Mouse (Mus musculus) liver, postnatal 0 days (tissue): ENCODE results near the gene Golga3. TPM values are rescaled to one million over a fixed set of nuclear protein-coding genes. Genes with fewer than 3 reads are reported as not detected.
A peak's percentile ranks its signal among the peaks of the same experiment; 100 is the strongest.

ENCODE experiments used
- ATAC-seq: fragments of 200-750 bp; cut with Nextera tagmentation; 2 replicates; pipeline ENCODE4 v1.8.0; 2017; ENCODE audit warnings: mild to moderate bottlenecking, moderate library complexity
- DNase-seq: peaks from one replicate; pipeline ENCODE4 v3.0.0-alpha.2; 2016
- H3K27ac ChIP-seq: fragments of 300-500 bp; sonication (generic); 2 replicates; pipeline ENCODE4 v1.5.1; 2014; ENCODE audit warnings: antibody characterized with exemption, moderate library complexity, mild to moderate bottlenecking, low read depth
- H3K27me3 ChIP-seq: fragments of 300-500 bp; sonication (generic); 2 replicates; pipeline ENCODE4 v1.6.1; 2014; ENCODE audit warnings: low read length, control low read depth, mixed read lengths; ENCODE audit not compliant: insufficient read depth
- H3K36me3 ChIP-seq: fragments of 300-500 bp; sonication (generic); replicated peaks from 2 replicates; pipeline ENCODE4 v1.6.1; 2014; ENCODE audit warnings: mild to moderate bottlenecking, control low read depth, low read length, moderate library complexity, mixed read lengths; ENCODE audit not compliant: insufficient read depth
- H3K4me1 ChIP-seq: fragments of 300-500 bp; sonication (generic); 2 replicates; pipeline ENCODE4 v1.6.1; 2014; ENCODE audit warnings: antibody characterized with exemption, mild to moderate bottlenecking, control low read depth; ENCODE audit not compliant: insufficient read depth
- H3K4me2 ChIP-seq: fragments of 300-500 bp; sonication (generic); 2 replicates; pipeline ENCODE4 v1.6.1; 2014; ENCODE audit warnings: low read depth, mild to moderate bottlenecking, low read length, moderate library complexity, mixed read lengths
- H3K4me3 ChIP-seq: fragments of 300-500 bp; sonication (generic); 2 replicates; pipeline ENCODE4 v1.5.1; 2014; ENCODE audit warnings: low read depth, low read length
- H3K9ac ChIP-seq: fragments of 300-500 bp; sonication (generic); replicated peaks from 2 replicates; pipeline ENCODE4 v1.6.1; 2014; ENCODE audit warnings: mild to moderate bottlenecking, moderate library complexity
- H3K9me3 ChIP-seq: fragments of 300-500 bp; sonication (generic); 2 replicates; pipeline ENCODE4 v1.6.1; 2016; ENCODE audit warnings: mild to moderate bottlenecking, control low read depth, low read length, mixed read lengths
- CTCF ChIP-seq: sonication (generic); IDR thresholded peaks from 2 replicates; pipeline ENCODE4 v1.5.1; 2016; ENCODE audit warnings: antibody characterized with exemption, low read depth
- EP300 ChIP-seq: IDR thresholded peaks from 2 replicates; pipeline ENCODE4 v1.6.1; 2016; ENCODE audit warnings: antibody characterized with exemption, low read depth, mild to moderate bottlenecking
- WGBS: fragments of 180-500 bp; shearing (Covaris S2); extraction: QIAGEN DNeasy Blood & Tissue Kit; methylation state at CpG from one replicate; pipeline ENCODE4 v1.1.7; 2014; ENCODE audit not compliant: insufficient replicate concordance; 5-methylcytosine and 5-hydroxymethylcytosine counted together
- polyA plus RNA-seq: library from polyadenylated mRNA; unstranded; fragments of >200 nt; fragmentation: Nextera tagmentation; extraction: Ambion mirVana; gene quantifications from 2 replicates; pipeline ENCODE4 v1.2.1, GENCODE M21; 2015

Golga3 gene
- polyA plus RNA-seq, 1 experiment from 2014 or later = 4.1 TPM

DNA sequence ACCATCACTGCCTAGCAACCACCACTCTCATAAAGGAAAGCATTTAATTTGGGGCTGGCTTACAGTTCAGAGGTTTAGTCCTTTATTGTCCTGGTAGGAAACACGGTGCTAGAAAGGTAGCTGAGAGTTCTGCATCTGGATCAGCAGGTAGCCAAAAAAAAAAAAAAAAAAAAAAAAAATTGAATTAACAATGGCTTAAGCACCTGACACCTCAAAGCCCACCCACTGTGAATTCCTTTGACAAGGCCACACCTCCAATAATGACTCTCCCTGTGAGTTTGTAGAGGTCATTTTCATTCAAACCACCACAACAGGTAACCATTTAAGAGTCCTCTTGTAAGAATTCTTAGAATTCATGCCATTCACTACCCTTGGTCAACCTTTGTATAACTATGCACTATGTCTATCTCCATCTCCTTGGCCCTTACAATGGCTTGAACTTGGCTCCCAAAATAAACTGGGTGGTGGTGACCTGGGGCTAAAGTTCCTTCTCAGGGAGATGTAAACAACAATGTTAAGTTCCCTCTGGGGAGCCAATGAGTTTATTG, 50.9 kb downstream of the Golga3 start:
- Histone ChIP-seq H3K4me2 (no peak overlapping the region), H3K9me3 (no peaks in the 10 kb centered on the region), H3K4me1 (peaks cover 9% of the 10 kb centered on the region), H3K27me3 (no peaks in the 10 kb centered on the region), H3K36me3 (peaks cover 21% of the 10 kb centered on the region), H3K4me3 (no peak overlapping the region), H3K9ac (no peak overlapping the region), H3K27ac (no peak overlapping the region)
- DNase-seq (no peak), ATAC-seq (no peak)
- no peak for TF ChIP-seq EP300
- TF ChIP-seq CTCF = no peak
- WGBS = 56% methylated on average over 1 of the region's 1 CpGs

DNA sequence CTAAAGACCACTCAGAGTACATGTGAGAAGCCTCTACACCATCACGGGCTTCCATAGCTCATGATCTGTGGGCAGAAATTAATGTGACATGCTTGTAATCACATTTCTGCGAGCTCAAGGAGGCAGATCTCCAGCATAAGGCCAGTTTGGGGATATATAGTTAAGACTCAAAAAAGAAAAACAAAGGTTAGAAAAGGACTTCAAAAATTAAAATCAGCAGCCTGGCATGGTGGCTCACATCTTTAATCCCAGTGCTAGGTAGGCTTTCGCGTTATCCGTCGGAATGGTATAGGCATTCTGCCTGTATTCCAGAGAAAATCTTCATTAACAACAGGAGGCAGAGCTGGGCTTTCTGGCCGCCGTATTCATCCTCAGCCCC, 53.9 kb downstream of the Golga3 start:
- Histone ChIP-seq H3K27me3 (no peaks in the 10 kb centered on the region), H3K4me1 (peaks cover 11% of the 10 kb centered on the region), H3K4me2 (peak overlapping the region; percentile 81), H3K9ac (peak overlapping the region; percentile 99), H3K36me3 (peaks cover 17% of the 10 kb centered on the region), H3K27ac (peak overlapping the region; percentile 97), H3K9me3 (no peaks in the 10 kb centered on the region), H3K4me3 (peak overlapping the region; percentile 83)
- DNase-seq (no peak), ATAC-seq (no peak)
- TF ChIP-seq EP300 (no peak), CTCF (no peak)
- 5% methylated on average over 8 of the region's 8 CpGs for WGBS

DNA sequence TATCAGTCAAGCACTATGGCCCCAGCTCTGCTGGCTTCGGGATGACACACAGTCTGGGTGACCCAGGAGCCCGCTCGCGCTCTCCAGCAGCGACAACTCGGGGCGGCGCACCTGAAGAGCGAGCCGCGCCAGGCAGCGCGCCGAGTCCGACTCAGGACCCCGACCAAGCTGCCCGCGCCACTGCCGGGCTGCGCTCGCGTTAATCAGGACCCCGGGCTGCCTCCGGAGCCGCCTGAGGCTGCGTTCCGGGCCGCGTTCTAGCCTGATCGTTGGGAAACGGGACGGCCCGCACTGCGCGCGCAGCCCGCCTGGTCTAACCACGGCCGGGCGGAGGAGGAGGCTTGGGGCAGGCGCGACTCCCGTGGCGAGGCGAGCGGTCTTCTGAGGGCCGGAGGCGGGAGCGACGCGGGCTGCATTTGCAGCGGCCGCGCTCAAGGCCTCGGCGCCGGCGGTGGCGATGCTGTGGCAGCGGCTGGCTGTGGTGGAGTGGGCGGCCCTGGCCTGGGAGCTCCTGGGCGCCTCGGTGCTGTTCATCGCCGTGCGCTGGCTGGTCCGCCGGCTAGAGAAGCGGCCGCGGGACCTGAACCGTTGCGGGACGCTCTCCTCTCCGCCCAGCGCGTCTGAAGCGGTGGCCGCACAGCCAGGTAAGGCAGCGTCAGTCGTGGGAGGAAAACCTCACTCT, 54.4 kb downstream of the Golga3 start, which contains the start of gene Ankle2:
Ankle2 (plus strand) TSS at position 225 of the 682 bp plus-strand sequence.
- DNase-seq (peak; percentile 97), ATAC-seq (peak; percentile 97)
- H3K27ac ChIP-seq = peak within 1 kb of the TSS; percentile 97
- peak within 1 kb of the TSS; percentile 81 for H3K4me2 ChIP-seq
- WGBS = 2% methylated on average over 71 of the region's 81 CpGs
- peak within 1 kb of the TSS; percentile 99 for H3K9ac ChIP-seq
- H3K27me3 ChIP-seq = no peaks in the 10 kb centered on the region
- H3K36me3 ChIP-seq = peaks cover 17% of the 10 kb centered on the region
- H3K9me3 ChIP-seq = no peaks in the 10 kb centered on the region
- TF ChIP-seq CTCF (0 out of 2 replicates have a peak, but pooled peaks have one; percentile 16), EP300 (no peak; the same call in 1 of the 2 replicates)
- peak within 1 kb of the TSS; percentile 83 for H3K4me3 ChIP-seq
- peaks cover 11% of the 10 kb centered on the region for H3K4me1 ChIP-seq

DNA sequence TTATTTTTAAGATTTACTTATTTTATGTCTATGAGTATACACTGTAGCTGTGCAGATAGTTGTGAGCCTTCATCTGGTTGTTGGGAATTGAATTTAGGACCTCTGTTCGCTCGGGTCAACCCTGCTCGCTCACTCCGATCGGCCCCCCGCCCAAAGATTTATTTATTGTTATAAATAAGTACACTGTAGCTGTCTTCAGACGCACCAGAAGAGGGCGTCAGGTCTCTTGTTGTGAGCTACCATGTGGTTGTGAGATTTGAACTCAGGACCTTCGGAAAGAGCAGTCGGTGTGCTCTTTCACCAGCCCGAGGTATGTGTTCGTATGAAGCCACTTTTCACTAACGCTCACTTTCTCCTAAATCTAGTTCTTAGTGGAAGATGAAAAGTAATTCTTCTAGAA, 55.1 kb downstream of the Golga3 start:
- no peaks in the 10 kb centered on the region for H3K9me3 ChIP-seq
- WGBS = 42% methylated on average over 13 of the region's 13 CpGs
- TF ChIP-seq CTCF = peak; percentile 47
- no peak for TF ChIP-seq EP300
- H3K4me1 ChIP-seq = peaks cover 11% of the 10 kb centered on the region
- peak overlapping the region; percentile 81 for H3K4me2 ChIP-seq
- peak overlapping the region; percentile 83 for H3K4me3 ChIP-seq
- no peaks in the 10 kb centered on the region for H3K27me3 ChIP-seq
- peaks cover 24% of the 10 kb centered on the region for H3K36me3 ChIP-seq
- peak overlapping the region; percentile 97 for H3K27ac ChIP-seq
- DNase-seq (peak; percentile 17), ATAC-seq (no peak)
- peak overlapping the region; percentile 99 for H3K9ac ChIP-seq

DNA sequence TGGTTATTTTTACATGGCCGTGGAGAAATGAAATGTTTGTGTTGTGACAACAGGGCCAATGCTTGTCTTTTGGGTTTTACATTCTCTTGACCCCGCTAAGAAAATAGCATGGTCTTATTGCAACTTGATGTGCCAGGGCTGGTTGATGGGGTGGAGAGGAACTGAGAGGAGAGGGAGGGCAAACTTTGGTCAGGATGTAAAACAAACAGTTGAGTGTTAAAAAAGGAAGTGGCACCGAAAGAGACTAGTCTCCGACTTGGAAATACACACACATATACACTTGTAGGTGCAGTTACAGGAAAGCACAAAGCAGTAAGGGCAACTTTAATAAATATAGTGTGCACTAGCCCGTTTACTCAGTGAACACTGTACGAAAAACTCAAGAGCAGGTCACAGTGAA, 55.8 kb downstream of the Golga3 start:
- no peak for TF ChIP-seq EP300
- no peak for TF ChIP-seq CTCF
- WGBS = 37% methylated on average over 6 of the region's 6 CpGs
- no peak for ATAC-seq
- H3K27ac ChIP-seq = peak overlapping the region; percentile 61
- peaks cover 25% of the 10 kb centered on the region for H3K36me3 ChIP-seq
- peak overlapping the region; percentile 83 for H3K4me3 ChIP-seq
- no peaks in the 10 kb centered on the region for H3K27me3 ChIP-seq
- no peak for DNase-seq
- H3K4me2 ChIP-seq = peak overlapping the region; percentile 81
- peak overlapping the region; percentile 18; the same call in 1 of the 2 replicates for H3K9ac ChIP-seq
- H3K9me3 ChIP-seq = no peaks in the 10 kb centered on the region
- peaks cover 11% of the 10 kb centered on the region for H3K4me1 ChIP-seq

DNA sequence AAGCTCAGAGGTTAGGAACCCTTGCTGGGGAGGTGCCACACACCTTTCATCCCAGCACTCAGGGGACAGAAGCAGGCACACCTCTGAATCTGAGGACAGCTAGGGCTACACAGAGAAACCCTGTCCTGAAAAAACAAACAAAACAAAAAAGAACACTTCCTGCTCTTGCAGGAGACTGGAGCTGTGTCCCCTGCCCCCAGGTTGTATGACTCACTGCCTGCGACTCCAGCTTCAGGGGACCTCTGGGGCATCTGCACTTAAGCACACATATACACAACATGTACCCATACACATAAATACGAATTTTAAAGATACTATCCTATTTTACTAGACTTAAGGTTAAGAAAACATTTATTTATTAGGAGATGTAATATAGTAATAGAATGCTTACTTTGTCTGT, 67.6 kb downstream of the Golga3 start:
- TF ChIP-seq CTCF = no peak
- TF ChIP-seq EP300 = no peak
- H3K27me3 ChIP-seq = no peaks in the 10 kb centered on the region
- H3K4me1 ChIP-seq = no peaks in the 10 kb centered on the region
- H3K9ac ChIP-seq = no peak overlapping the region
- 80% methylated on average over 2 of the region's 2 CpGs for WGBS
- H3K4me2 ChIP-seq = no peak overlapping the region
- H3K36me3 ChIP-seq = peaks cover 76% of the 10 kb centered on the region
- no peak overlapping the region for H3K27ac ChIP-seq
- no peak for DNase-seq
- no peaks in the 10 kb centered on the region for H3K9me3 ChIP-seq
- no peak overlapping the region for H3K4me3 ChIP-seq
- ATAC-seq = no peak
